Mouse (Mus musculus) CD8-positive naive resting alpha-beta T cell, adult 57 days (primary cell): ENCODE measurements around the gene Zfp68. TPM values are rescaled to one million over a fixed set of nuclear protein-coding genes. Genes with fewer than 3 reads are reported as not detected.

Source experiments
- total RNA-seq: library from RNA; stranded (reverse); gene quantifications from one replicate; pipeline ENCODE4 v1.2.4, GENCODE M21; 2023

Zfp68 gene
- 39.0 TPM for total RNA-seq

DNA sequence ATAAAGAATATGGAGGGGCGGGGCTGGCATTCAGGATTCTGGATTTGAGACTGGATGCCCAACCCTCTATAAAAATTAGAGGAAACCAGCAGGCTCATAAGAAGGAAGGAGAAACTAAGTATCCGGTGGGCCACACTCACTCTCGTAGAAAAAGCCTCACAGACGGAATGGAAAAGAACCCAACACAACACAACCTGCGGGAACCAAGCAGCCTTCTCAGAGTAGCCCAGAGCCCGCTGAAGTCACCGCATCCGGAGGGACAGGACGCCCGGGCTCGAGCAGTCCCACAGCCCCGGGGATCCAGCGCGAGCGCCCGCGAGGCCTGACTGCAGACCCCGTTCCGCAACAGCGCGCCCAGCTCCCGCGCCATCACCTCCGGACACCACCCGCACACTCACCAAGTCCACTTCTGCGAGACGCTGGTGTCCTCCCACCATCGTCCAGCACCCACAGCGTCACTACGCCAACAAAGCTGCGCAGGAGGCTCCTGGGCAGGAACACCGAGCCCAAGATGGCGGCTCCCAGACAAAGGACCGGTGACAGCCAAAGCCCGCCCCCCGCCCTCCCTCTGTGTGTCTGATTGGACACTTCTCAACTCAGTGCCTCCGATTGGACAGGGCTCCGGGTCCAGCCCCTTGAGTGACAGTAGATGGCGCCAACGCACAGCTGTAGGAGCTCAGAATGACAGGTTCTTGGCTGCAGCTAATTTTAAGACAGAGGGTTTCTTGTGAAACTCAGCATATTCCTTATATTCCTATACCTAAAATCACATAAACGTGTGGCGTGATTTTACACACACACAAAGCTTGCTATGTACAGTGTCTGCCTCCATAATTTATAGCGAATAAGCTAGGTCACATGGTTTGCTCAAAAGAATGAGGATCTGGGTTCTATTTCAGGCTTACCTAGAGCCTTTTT is at the start of gene Zfp68:
Gene Zfp68, minus strand, starts transcription at position 551 of the 918 bp plus-strand sequence.

DNA sequence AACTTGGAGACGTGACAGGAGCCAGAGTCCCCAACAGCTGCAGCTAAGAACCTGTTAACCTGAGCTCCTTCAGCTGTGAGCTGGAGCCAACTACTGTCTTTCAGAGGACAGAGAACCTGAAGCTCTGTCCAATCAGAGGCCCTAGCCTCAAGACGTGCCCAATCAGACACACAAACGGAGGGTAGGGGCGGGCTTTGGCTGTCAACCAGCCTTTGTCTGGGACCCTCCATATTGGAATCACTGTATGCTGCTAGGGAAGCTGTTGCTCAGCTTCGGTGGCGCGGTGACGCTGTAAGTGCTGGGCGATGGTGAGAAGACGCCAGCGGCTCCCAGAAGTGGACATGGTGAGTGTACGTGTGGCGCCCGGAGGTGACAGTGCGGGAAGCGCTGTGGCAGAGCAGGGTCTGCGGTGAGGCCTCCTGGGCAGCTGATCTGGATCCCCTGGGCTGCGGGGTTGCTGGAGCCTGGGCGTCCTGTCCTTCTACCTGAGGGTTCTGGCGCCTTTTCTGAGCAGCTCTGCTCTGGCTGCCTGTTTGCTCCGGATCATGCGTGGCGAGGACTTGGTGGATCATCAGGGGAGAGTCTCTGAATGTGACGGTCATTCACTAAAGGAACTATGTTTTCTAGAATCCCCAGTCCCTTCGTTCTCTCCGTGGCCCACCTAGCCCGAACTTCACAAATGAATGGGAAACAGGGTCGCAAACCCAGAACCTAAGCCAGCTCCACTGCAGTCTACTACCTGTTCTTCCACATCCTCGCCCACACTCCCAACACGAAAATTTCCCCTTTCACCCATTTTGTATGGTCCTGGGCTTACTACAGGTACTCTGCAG is 3.3 kb upstream of the Zfp68 start, which contains the start of gene A430033K04Rik:
Gene A430033K04Rik, plus strand, starts transcription at position 215 of the 833 bp plus-strand sequence.

DNA sequence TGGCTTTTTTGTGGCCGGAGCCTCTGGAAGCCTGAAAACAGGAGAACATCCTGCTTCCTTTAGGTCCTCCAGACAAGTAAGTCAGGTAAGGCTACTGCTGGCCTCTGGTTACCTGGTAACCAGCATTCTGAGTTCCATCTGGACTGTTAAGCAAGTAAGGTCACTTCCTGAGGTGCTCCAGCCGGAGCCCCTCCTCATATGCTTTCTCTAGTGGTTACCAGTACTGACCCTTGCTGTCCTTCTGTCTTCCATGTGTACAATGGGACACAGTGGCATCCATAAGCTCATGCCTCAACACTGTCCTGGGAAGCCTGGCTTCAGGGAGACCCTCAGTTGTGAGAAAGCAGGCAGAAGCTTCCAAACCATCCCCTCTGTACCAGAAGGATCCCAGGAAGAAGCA is 54.9 kb downstream of the Zfp68 start, which contains the start of gene 1700123K08Rik:
Gene 1700123K08Rik, minus strand, starts transcription at position 101 of the 400 bp plus-strand sequence.

Other genes with a start within 250 kb of the Zfp68 start
- gene Zfp157, start 178.3 kb downstream of the Zfp68 start, total RNA-seq: 12.3 TPM
- gene 1700123K08Rik, start 55.0 kb downstream of the Zfp68 start, total RNA-seq: not detected
- gene A430033K04Rik, start 3.1 kb upstream of the Zfp68 start, total RNA-seq: 8.5 TPM
- not detected for gene Fam20c, start 134.8 kb upstream of the Zfp68 start, total RNA-seq
- gene Gm5294, start 200.3 kb upstream of the Zfp68 start, total RNA-seq: not detected